Mouse (Mus musculus) left cerebral cortex, adult 2 months (tissue): ENCODE data around the gene Zbtb20. TPM values are rescaled to one million over a fixed set of nuclear protein-coding genes. Genes with fewer than 3 reads are reported as not detected.

Experiments
- DNase-seq, 2 experiments: peaks; one replicate each; pipeline ENCODE4 v3.0.0; 2021 to 2022; ENCODE audit warnings: low spot score in 2 of 2, mixed read lengths in 1 of 2; ENCODE audit errors: extremely low spot score in 1 of 2
- H3K27ac ChIP-seq: fragments of 200-600 bp; 2 replicates; pipeline ENCODE4 v1.8.1; 2022
- H3K4me3 ChIP-seq: fragments of 200-600 bp; 2 replicates; pipeline ENCODE4 v1.8.1; 2022
- CTCF ChIP-seq: fragments of 200-600 bp; IDR thresholded peaks from 2 replicates; pipeline ENCODE4 v1.8.1; 2022; ENCODE audit warnings: antibody characterized with exemption, mild to moderate bottlenecking, moderate library complexity
- intact Hi-C: fragments of 180-260 bp; cut with DNase I; formaldehyde crosslinking; loops from one replicate; pipeline ENCODE4 v1.15.1; 2025
- total RNA-seq, 2 experiments: library from RNA; stranded (reverse); gene quantifications; 2 replicates each; pipeline ENCODE4 v1.2.3; 2021

Gene Zbtb20
- total RNA-seq, 2 experiments from 2014 or later, result 46.5 to 57.6 TPM

- intact Hi-C loops, result loop anchor here (5.0 to 10.0 kb wide), 2 partner anchors 255 to 332 kb away; no protein-coding TSS in a partner anchor
- Histone ChIP-seq H3K27ac (0 out of 2 replicates have a peak overlapping the region, but pooled peaks have one; percentile 11), H3K4me3 (no peak overlapping the region)
- DNase-seq, result no peak
- TF ChIP-seq CTCF, result no peak
Measured at GRCm38 (mm10) chr16:43169273-43169905, 293.7 kb downstream of the Zbtb20 start.

GRCm38 (mm10) chr16:43172139-43172538 is 296.5 kb downstream of the Zbtb20 start:
- Histone ChIP-seq H3K27ac (no peak overlapping the region), H3K4me3 (no peak overlapping the region)
- intact Hi-C loops, result loop anchor here (10.0 kb wide), 1 partner anchor 403 kb away; no protein-coding TSS in a partner anchor
- DNase-seq, result no peak
- no peak for TF ChIP-seq CTCF

- no peak for TF ChIP-seq CTCF
- Histone ChIP-seq H3K27ac (no peak overlapping the region), H3K4me3 (no peak overlapping the region)
- intact Hi-C loops, result loop anchor here (10.0 kb wide), 1 partner anchor 402 kb away; no protein-coding TSS in a partner anchor
- DNase-seq, result no peak
Measured at GRCm38 (mm10) chr16:43172912-43173311, 297.2 kb downstream of the Zbtb20 start.

- Histone ChIP-seq H3K27ac (no peak overlapping the region), H3K4me3 (no peak overlapping the region)
- no peak for DNase-seq
- intact Hi-C loops, result loop anchor here (10.0 kb wide), 1 partner anchor 400 kb away; no protein-coding TSS in a partner anchor
- no peak for TF ChIP-seq CTCF
Measured at GRCm38 (mm10) chr16:43174815-43175214, 299.1 kb downstream of the Zbtb20 start.

GRCm38 (mm10) chr16:43181038-43181437 is 305.4 kb downstream of the Zbtb20 start:
- intact Hi-C loops, result no loop called here
- H3K27ac ChIP-seq, result no peak overlapping the region
- DNase-seq, result no peak
- TF ChIP-seq CTCF, result no peak
- no peak overlapping the region for H3K4me3 ChIP-seq

GRCm38 (mm10) chr16:43190390-43190789 is 314.7 kb downstream of the Zbtb20 start:
- DNase-seq, result no peak
- TF ChIP-seq CTCF, result no peak
- intact Hi-C loops, result no loop called here
- Histone ChIP-seq H3K4me3 (no peak overlapping the region), H3K27ac (no peak overlapping the region)

- TF ChIP-seq CTCF, result no peak
- DNase-seq, result no peak
- Histone ChIP-seq H3K4me3 (no peak overlapping the region), H3K27ac (no peak overlapping the region)
- intact Hi-C loops, result no loop called here
Measured at GRCm38 (mm10) chr16:43191060-43191850, 315.6 kb downstream of the Zbtb20 start.

GRCm38 (mm10) chr16:43193631-43194239 is 318.1 kb downstream of the Zbtb20 start:
- intact Hi-C loops, result no loop called here
- Histone ChIP-seq H3K27ac (no peak overlapping the region), H3K4me3 (peak overlapping the region; percentile 10; the same call in 1 of the 2 replicates)
- no peak for TF ChIP-seq CTCF
- DNase-seq, result no peak

- no peak for DNase-seq
- TF ChIP-seq CTCF, result no peak
- Histone ChIP-seq H3K4me3 (no peak overlapping the region), H3K27ac (no peak overlapping the region)
- intact Hi-C loops, result no loop called here
Measured at GRCm38 (mm10) chr16:43217336-43218006, 341.8 kb downstream of the Zbtb20 start.

- no peak for DNase-seq
- intact Hi-C loops, result no loop called here
- no peak overlapping the region for H3K27ac ChIP-seq
- no peak overlapping the region for H3K4me3 ChIP-seq
- no peak for TF ChIP-seq CTCF
Measured at GRCm38 (mm10) chr16:43219367-43219766, 343.7 kb downstream of the Zbtb20 start.

- intact Hi-C loops, result no loop called here
- no peak for TF ChIP-seq CTCF
- no peak overlapping the region for H3K4me3 ChIP-seq
Measured at GRCm38 (mm10) chr16:43221313-43221712, 345.6 kb downstream of the Zbtb20 start.

More at GRCm38 (mm10) chr16:43221313-43221712, 345.6 kb downstream of the Zbtb20 start:
- no peak overlapping the region for H3K27ac ChIP-seq
- DNase-seq, result no peak
